Mouse (Mus musculus) MEL (cell line): ENCODE data around the gene Gpr137.

Experiments used
- CTCF ChIP-seq, 3 experiments: IDR thresholded peaks in 2 of 3; conservative IDR thresholded peaks in 1 of 3; 2 replicates each; pipeline ENCODE4 v1.5.1; 2011 to 2012; ENCODE audit warnings: low read length in 3 of 3, low read depth in 2 of 3, mild to moderate bottlenecking in 2 of 3, improper control_type of control experiment in 1 of 3, inconsistent platforms in 1 of 3, mixed read lengths in 1 of 3, moderate library complexity in 1 of 3; ENCODE audit not compliant: control insufficient read depth in 1 of 3, insufficient read depth in 1 of 3, poor library complexity in 1 of 3, severe bottlenecking in 1 of 3
- EP300 ChIP-seq, 2 experiments: IDR thresholded peaks; 2 replicates each; pipeline ENCODE4 v1.6.1; 2011; ENCODE audit warnings: improper control_type of control experiment in 2 of 2, low read length in 2 of 2, low read depth in 1 of 2, mild to moderate bottlenecking in 1 of 2
- NRF1 ChIP-seq: IDR thresholded peaks from 2 replicates; pipeline ENCODE4 v1.6.1; 2014; ENCODE audit warnings: low read depth, mild to moderate bottlenecking, inconsistent platforms, low read length, improper control_type of control experiment, moderate library complexity; ENCODE audit not compliant: poor library complexity, insufficient read depth, severe bottlenecking
- TBP ChIP-seq: IDR thresholded peaks from 2 replicates; pipeline ENCODE4 v1.8.0; 2011; ENCODE audit warnings: low read depth, low read length, improper control_type of control experiment
- ZNF384 ChIP-seq: IDR thresholded peaks from 2 replicates; pipeline ENCODE4 v1.6.1; 2012; ENCODE audit warnings: low read depth, mild to moderate bottlenecking, inconsistent platforms, low read length, improper control_type of control experiment

- no peak for TF ChIP-seq TBP
- TF ChIP-seq EP300 (IDR thresholded peaks at IDR 0.05; ENCODE audit: low read depth in 1 of 2, low read length in 2 of 2), result no peak
- TF ChIP-seq NRF1, result no peak
- TF ChIP-seq CTCF (IDR thresholded peaks at IDR 0.05 in 2 of 3, conservative IDR thresholded peaks at IDR 0.05 in 1 of 3; ENCODE audit: control insufficient read depth in 1 of 3, insufficient read depth in 1 of 3, low read depth in 2 of 3, low read length in 3 of 3, poor library complexity in 1 of 3, severe bottlenecking in 1 of 3), result peak in 2 of 3 experiments; percentile 9 to 20; a peak in 3 of 6 replicates
- TF ChIP-seq ZNF384, result no peak
These were observed 33.5 kb upstream of the Gpr137 start, which contains the start of gene Plcb3 for GRCm38 (mm10) chr19:6975537-6976521.
